Mouse (Mus musculus) heart, adult 2 months (tissue): ENCODE measurements around the gene Dot1l.

Source experiments
- CTCF ChIP-seq: fragments of 200-600 bp; IDR thresholded peaks from 2 replicates; pipeline ENCODE4 v1.8.1; 2022; ENCODE audit warnings: antibody characterized with exemption, mild to moderate bottlenecking, moderate library complexity
- POLR2A ChIP-seq: fragments of 200-500 bp; IDR thresholded peaks from 2 replicates; pipeline ENCODE4 v1.6.1; 2011; ENCODE audit warnings: mild to moderate bottlenecking, low read depth, low read length, control low read depth; ENCODE audit not compliant: insufficient read depth

GRCm38 (mm10) chr10:80813366-80813765, 58.4 kb downstream of the Dot1l start, which contains the start of gene Jsrp1:
- TF ChIP-seq POLR2A = no peak
- no peak for TF ChIP-seq CTCF
